Mouse (Mus musculus): Measurements from ENCODE around the gene Xlr4c.
A peak's percentile ranks its signal among the peaks of the same experiment; 100 is the strongest.
"Not testable (repeated sequence)": the region's sequence is repeated elsewhere in the genome, so short reads cannot be mapped to it uniquely, and the experiment has no call there.

The Xlr4c gene

GRCm38 (mm10) chrX:73242821-73243325 is at the start of gene Xlr4c:
Gene Xlr4c (minus strand): TSS chrX:73243130.
- DNase-seq (ENCODE audit: low read depth): not testable (repeated sequence)

GRCm38 (mm10) chrX:73265270-73265669 is 22.3 kb upstream of the Xlr4c start, which contains the start of gene Xlr3c:
Gene Xlr3c (minus strand): TSS chrX:73265390.
- DNase-seq (ENCODE audit: low read depth): not testable (repeated sequence)

- DNase-seq (ENCODE audit: low read depth): not testable (repeated sequence)
These were observed 19.5 kb upstream of the Xlr4c start for GRCm38 (mm10) chrX:73262428-73262827.

GRCm38 (mm10) chrX:73229288-73229687 is 13.6 kb downstream of the Xlr4c start:
- DNase-seq (ENCODE audit: low read depth): no peak

GRCm38 (mm10) chrX:73228606-73229214 is 14.2 kb downstream of the Xlr4c start:
- DNase-seq (ENCODE audit: low read depth): no peak

- peak; percentile 44 for DNase-seq (ENCODE audit: low read depth)
These were observed 14.9 kb downstream of the Xlr4c start, which contains the start of gene F8a for GRCm38 (mm10) chrX:73227914-73228605. Gene F8a (plus strand): TSS chrX:73228291.

- DNase-seq (ENCODE audit: low read depth): no peak
These were observed 17.6 kb downstream of the Xlr4c start for GRCm38 (mm10) chrX:73225365-73225764.

- not testable (repeated sequence) for DNase-seq (ENCODE audit: low read depth)
These were observed 28.9 kb downstream of the Xlr4c start, which contains the start of gene Xlr4b for GRCm38 (mm10) chrX:73213819-73214564. Gene Xlr4b (plus strand): TSS chrX:73214333.

GRCm38 (mm10) chrX:73191934-73192333 is 51.0 kb downstream of the Xlr4c start, which contains the start of gene Xlr3b:
Gene Xlr3b (plus strand): TSS chrX:73192207.
- peak; percentile 23 for DNase-seq (ENCODE audit: low read depth)
